ENCODE assay signal across 18 mouse cellular contexts in the genomic region with DNA sequence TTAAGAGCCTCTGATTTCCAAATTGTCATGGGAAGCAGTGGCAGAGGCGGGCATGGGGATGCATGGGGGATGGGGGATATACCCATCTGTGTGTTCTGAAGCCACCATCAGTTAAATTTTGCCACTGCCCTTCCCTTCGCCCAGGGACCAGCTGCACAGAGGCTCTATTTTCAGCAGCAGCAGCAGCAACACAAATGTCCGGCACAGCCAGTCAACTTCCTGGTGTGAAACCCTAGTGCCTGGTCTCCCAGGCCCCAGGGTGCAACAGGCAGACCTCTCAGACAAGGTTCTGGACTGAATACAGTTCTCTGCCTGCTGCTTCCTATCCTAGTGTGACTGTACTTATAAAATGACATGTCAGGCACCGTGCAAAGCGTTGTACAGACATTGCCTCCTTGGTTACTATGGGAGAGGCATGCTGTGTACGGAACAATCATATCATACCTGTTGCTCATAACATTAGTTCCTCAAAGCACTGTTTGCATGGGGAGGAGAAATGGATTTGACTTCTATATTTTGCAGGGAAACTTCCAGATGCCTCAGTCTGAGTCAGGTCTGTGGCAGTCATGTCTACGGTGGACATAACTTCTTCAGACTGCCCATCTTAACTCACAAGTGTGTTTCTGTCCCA.
DNase-seq lines count a peak whose midpoint lies in the region; ATAC-seq and TF ChIP-seq lines count a peak whose summit lies in the region.
"Had no signal": no experiment of that assay in that cellular context is flagged by ENCODE, and none has a peak within 500 bp of the region (broad histone marks: within the 10 kb centered on the region; RNA-seq: fewer than 3 reads in every experiment).

No protein-coding gene starts in this region.

- peaks cover 42% of the 10 kb centered on the region for H3K4me1 ChIP-seq in stomach, embryonic 16.5 days (ENCODE audit: control insufficient read depth, insufficient read depth, low read length)
- peaks cover 8% of the 10 kb centered on the region; the same call in 1 of the 2 replicates for H3K4me1 ChIP-seq in liver, embryonic 11.5 days (replicated peaks; ENCODE audit: control insufficient read depth, insufficient read depth, low read length)
- H3K4me1 ChIP-seq: neural tube, embryonic 12.5 days had no signal

- no peak overlapping the region for H3K4me2 ChIP-seq in stomach, embryonic 16.5 days (ENCODE audit: low read depth, low read length)
- H3K4me2 ChIP-seq in liver, embryonic 11.5 days: no peak overlapping the region
- H3K4me2 ChIP-seq: forebrain, embryonic 12.5 days; hindbrain, embryonic 15.5 days; liver, embryonic 15.5 days; midbrain, embryonic 13.5 days; neural tube, embryonic 12.5 days had no signal

- H3K9me3 ChIP-seq in stomach, embryonic 16.5 days (replicated peaks; ENCODE audit: control insufficient read depth, low read length): no peaks in the 10 kb centered on the region
- no peaks in the 10 kb centered on the region for H3K9me3 ChIP-seq in liver, embryonic 11.5 days (ENCODE audit: control insufficient read depth, low read length)
- H3K9me3 ChIP-seq: forebrain, embryonic 12.5 days; hindbrain, embryonic 15.5 days; liver, embryonic 15.5 days; midbrain, embryonic 13.5 days; neural tube, embryonic 12.5 days had no signal

- no peak for TF ChIP-seq CTCF in gastrocnemius, adult 2 months (IDR thresholded peaks at IDR 0.05)
- TF ChIP-seq CTCF in layer of hippocampus, adult 2 months (conservative IDR thresholded peaks at IDR 0.05): no peak

- peak; percentile 50 for DNase-seq in gastrocnemius, adult 2 months
- no peak for DNase-seq in gastrocnemius, postnatal 36 days
- DNase-seq in layer of hippocampus, adult 2 months (ENCODE audit: low spot score in 2 of 2): no peak
- DNase-seq in layer of hippocampus, postnatal 25 days (ENCODE audit: extremely low spot score in 1 of 2, low spot score in 1 of 2): no peak
- DNase-seq in heart, postnatal 10 days: peak; percentile 41 to 48
- no peak for DNase-seq in adrenal gland, adult 2 months
- DNase-seq in liver, embryonic 11.5 days (ENCODE audit: low spot score): no peak
- DNase-seq: adrenal gland, adult 8-10 months; cerebellum, adult 9-11 months; kidney, adult 9 months; lung, postnatal 36 days; retina, postnatal 1 day had no signal

- no peak for ATAC-seq in stomach, embryonic 16.5 days (ENCODE audit: insufficient read depth, low FRiP score)
- ATAC-seq in liver, embryonic 11.5 days (replicated peaks; ENCODE audit: low FRiP score): no peak
- ATAC-seq: midbrain, embryonic 13.5 days had no signal

- peak overlapping the region; percentile 76 for H3K27ac ChIP-seq in gastrocnemius, adult 2 months
- peak overlapping the region; percentile 69 for H3K27ac ChIP-seq in layer of hippocampus, adult 2 months
- H3K27ac ChIP-seq in stomach, embryonic 16.5 days (ENCODE audit: low read length): peak overlapping the region; percentile 48; the same call in 1 of the 2 replicates
- H3K27ac ChIP-seq in liver, embryonic 11.5 days (ENCODE audit: low read depth, low read length): no peak overlapping the region
- H3K27ac ChIP-seq: forebrain, embryonic 12.5 days; hindbrain, embryonic 15.5 days; liver, embryonic 15.5 days; midbrain, embryonic 13.5 days; neural tube, embryonic 12.5 days had no signal

- no peaks in the 10 kb centered on the region for H3K27me3 ChIP-seq in stomach, embryonic 16.5 days (ENCODE audit: control insufficient read depth, insufficient read depth, low read length)
- H3K27me3 ChIP-seq in liver, embryonic 11.5 days (replicated peaks; ENCODE audit: control insufficient read depth, insufficient read depth, low read length): no peaks in the 10 kb centered on the region
- H3K27me3 ChIP-seq: hindbrain, embryonic 15.5 days; liver, embryonic 15.5 days; midbrain, embryonic 13.5 days; neural tube, embryonic 12.5 days had no signal

- no peaks in the 10 kb centered on the region for H3K36me3 ChIP-seq in stomach, embryonic 16.5 days (ENCODE audit: control insufficient read depth, insufficient read depth, low read length)
- H3K36me3 ChIP-seq in liver, embryonic 11.5 days (ENCODE audit: control insufficient read depth, insufficient read depth, low read length): no peaks in the 10 kb centered on the region
- H3K36me3 ChIP-seq: forebrain, embryonic 12.5 days; hindbrain, embryonic 15.5 days; liver, embryonic 15.5 days; midbrain, embryonic 13.5 days; neural tube, embryonic 12.5 days had no signal

- no peak overlapping the region for H3K4me3 ChIP-seq in gastrocnemius, adult 2 months
- H3K4me3 ChIP-seq in layer of hippocampus, adult 2 months: no peak overlapping the region
- no peak overlapping the region for H3K4me3 ChIP-seq in stomach, embryonic 16.5 days (replicated peaks; ENCODE audit: low read length)
- no peak overlapping the region for H3K4me3 ChIP-seq in liver, embryonic 11.5 days (ENCODE audit: low read depth, low read length)
- H3K4me3 ChIP-seq: forebrain, embryonic 12.5 days; hindbrain, embryonic 15.5 days; liver, embryonic 15.5 days; midbrain, embryonic 13.5 days; neural tube, embryonic 12.5 days had no signal

- intact Hi-C loops in gastrocnemius, adult 2 months (cut with DNase I): no loop called here
- intact Hi-C loops in gastrocnemius, postnatal 36 days (cut with DNase I): no loop called here
- intact Hi-C loops in heart, postnatal 10 days (cut with DNase I): no loop called here

- H3K9ac ChIP-seq in stomach, embryonic 16.5 days (ENCODE audit: low read length): no peak overlapping the region
- no peak overlapping the region for H3K9ac ChIP-seq in liver, embryonic 11.5 days (ENCODE audit: low read depth, low read length)
- H3K9ac ChIP-seq: forebrain, embryonic 12.5 days; hindbrain, embryonic 15.5 days; liver, embryonic 15.5 days; midbrain, embryonic 13.5 days; neural tube, embryonic 12.5 days had no signal

- 71% methylated on average over 7 of the region's 7 CpGs for WGBS in stomach, embryonic 16.5 days
- 73% methylated on average over 7 of the region's 7 CpGs for WGBS in liver, embryonic 11.5 days

Comparison
In these comparisons a context has a peak if more than half of its experiments do, and no peak if none do; other contexts are left out.
1. DNase-seq: peak in gastrocnemius, adult 2 months (single experiment) and heart, postnatal 10 days (2 of 2); none in gastrocnemius, postnatal 36 days (0 of 2), layer of hippocampus, adult 2 months (0 of 2), layer of hippocampus, postnatal 25 days (0 of 2), adrenal gland, adult 2 months (single experiment) and liver, embryonic 11.5 days (single experiment).